Mouse (Mus musculus): Measurements from ENCODE around the gene Olfr1233.

Gene Olfr1233

GRCm38 (mm10) chr2:89342298-89342697 lies at the start of gene Olfr1233:
Olfr1233 (minus strand) TSS chr2:89342398.
- DNase-seq (ENCODE audit: extremely low read depth, low read depth, low spot score), result no peak

DNA sequence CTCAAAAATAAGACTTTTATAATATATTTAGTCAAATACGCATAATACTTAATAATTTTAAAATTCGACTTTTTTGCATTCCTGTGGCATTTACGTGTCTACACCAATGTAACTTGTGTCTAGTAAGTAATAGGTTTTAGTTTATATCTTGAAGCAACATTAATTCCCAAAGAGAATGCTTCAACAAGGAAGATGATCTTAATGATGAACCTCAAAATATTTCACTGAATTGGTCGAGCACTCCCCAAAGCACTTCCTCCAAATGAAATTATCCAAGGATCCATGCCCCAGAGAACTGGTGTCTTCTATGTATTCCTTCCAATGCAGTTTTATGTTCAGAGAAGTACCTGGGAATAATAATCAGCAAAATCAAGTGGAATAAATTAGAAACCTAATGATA lies 22.6 kb upstream of the Olfr1233 start, which contains the start of gene Olfr1234:
Olfr1234 (minus strand) TSS at position 101 of the 400 bp plus-strand sequence.
- no peak for DNase-seq (ENCODE audit: extremely low read depth, low read depth, low spot score)

GRCm38 (mm10) chr2:89329575-89329974 lies 12.6 kb downstream of the Olfr1233 start, which contains the start of gene Olfr1232:
Olfr1232 (minus strand) TSS chr2:89329675.
- no peak for DNase-seq (ENCODE audit: extremely low read depth, low read depth, low spot score)

- no peak for DNase-seq (ENCODE audit: extremely low read depth, low read depth, low spot score)
Measured at GRCm38 (mm10) chr2:89306974-89307373, 35.2 kb downstream of the Olfr1233 start, which contains the start of gene Olfr1231. Olfr1231 (minus strand) TSS chr2:89307074.

DNA sequence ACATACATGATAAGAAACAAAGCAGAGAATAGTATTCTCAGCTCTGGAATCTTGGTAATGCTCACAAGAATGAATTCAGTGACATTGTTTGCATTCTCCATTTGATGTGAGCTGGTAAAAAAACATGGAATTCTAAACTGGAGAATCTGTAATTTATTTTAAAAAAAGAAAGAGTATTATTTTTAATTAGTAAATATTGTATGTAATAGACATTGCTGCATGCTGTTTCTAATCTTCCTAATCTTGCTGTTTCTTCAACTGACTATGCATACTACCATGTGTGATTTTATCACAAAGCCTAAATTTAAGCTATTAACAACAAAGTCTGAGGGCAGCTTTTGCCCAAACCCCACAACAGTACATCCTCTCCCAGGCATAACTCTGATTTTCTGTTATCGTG lies 45.0 kb downstream of the Olfr1233 start, which contains the start of gene Olfr1230:
Olfr1230 (minus strand) TSS at position 101 of the 400 bp plus-strand sequence.
- no peak for DNase-seq (ENCODE audit: extremely low read depth, low read depth, low spot score)

DNA sequence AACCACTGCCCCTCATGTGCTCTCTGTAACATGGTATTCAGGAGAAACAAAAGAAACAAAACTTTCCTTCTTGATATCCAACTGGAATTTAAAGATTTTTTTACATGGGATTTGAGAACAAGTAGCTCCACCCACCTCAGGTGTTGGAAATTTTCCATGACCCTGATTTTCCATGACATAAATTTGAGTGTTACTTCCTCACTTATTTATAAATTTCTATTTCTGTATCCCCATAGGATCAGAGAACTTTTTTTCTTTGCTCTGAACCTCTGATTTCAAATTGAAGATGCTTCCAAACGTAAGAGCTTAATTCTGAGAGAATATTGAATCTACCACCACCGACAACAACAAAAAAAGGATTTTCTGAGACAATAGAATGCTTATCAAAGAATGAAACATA lies 54.3 kb downstream of the Olfr1233 start, which contains the start of gene Olfr1229:
Olfr1229 (minus strand) TSS at position 101 of the 400 bp plus-strand sequence.
- DNase-seq (ENCODE audit: extremely low read depth, low read depth, low spot score), result no peak
